Comparison of ENCODE assay signal across 28 mouse cellular contexts in the genomic region with DNA sequence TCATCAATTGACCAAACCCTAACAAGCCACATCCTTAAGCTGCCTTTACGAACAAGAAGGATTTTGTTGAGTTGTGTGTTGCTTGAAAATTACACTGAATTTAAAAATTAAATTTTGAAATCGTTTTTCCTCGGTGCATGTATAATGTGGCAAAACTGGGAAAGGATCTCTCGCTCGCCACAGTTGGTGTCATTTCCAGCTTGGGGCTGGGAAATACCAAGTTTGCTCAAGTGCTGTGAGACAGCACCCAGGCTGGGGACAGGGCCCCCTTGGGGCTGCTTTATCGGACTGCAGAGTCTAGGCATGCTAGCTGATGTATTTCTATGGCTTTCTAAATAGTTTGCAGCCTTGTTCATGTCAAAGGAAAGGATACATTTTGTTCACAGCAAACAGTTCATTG. TPM values are rescaled to one million over a fixed set of nuclear protein-coding genes. Genes with fewer than 3 reads are reported as not detected.
"Had no signal": no experiment of that assay in that cellular context is flagged by ENCODE, and none has a peak within 500 bp of the region (broad histone marks: within the 10 kb centered on the region; RNA-seq: fewer than 3 reads in every experiment).

No protein-coding gene starts in this region.

- H3K36me3 ChIP-seq: heart, embryonic 10.5 days; heart, embryonic 13.5 days; heart, embryonic 15.5 days; hindbrain, embryonic 13.5 days; hindbrain, embryonic 15.5 days; kidney, embryonic 15.5 days; limb, embryonic 13.5 days; limb, embryonic 15.5 days; liver, embryonic 12.5 days had no signal

- H3K9me3 ChIP-seq: heart, embryonic 10.5 days; heart, embryonic 13.5 days; heart, embryonic 15.5 days; hindbrain, embryonic 13.5 days; hindbrain, embryonic 15.5 days; kidney, embryonic 15.5 days; limb, embryonic 13.5 days; limb, embryonic 15.5 days; liver, embryonic 12.5 days had no signal

- H3K27me3 ChIP-seq: hindbrain, embryonic 15.5 days; limb, embryonic 15.5 days; liver, embryonic 12.5 days had no signal

- H3K27ac ChIP-seq: heart, embryonic 10.5 days; heart, embryonic 13.5 days; heart, embryonic 15.5 days; hindbrain, embryonic 13.5 days; hindbrain, embryonic 15.5 days; hindbrain, postnatal 0 days; kidney, embryonic 15.5 days; kidney, postnatal 0 days; limb, embryonic 13.5 days; limb, embryonic 15.5 days; liver, embryonic 12.5 days had no signal

- ATAC-seq: forebrain, embryonic 16.5 days; hindbrain, postnatal 0 days; intestine, embryonic 16.5 days; liver, embryonic 12.5 days had no signal

- H3K4me1 ChIP-seq: heart, embryonic 10.5 days; heart, embryonic 13.5 days; heart, embryonic 15.5 days; hindbrain, embryonic 13.5 days; kidney, embryonic 15.5 days; limb, embryonic 13.5 days; limb, embryonic 15.5 days; liver, embryonic 12.5 days had no signal

- H3K9ac ChIP-seq: heart, embryonic 13.5 days; heart, embryonic 15.5 days; hindbrain, embryonic 13.5 days; hindbrain, embryonic 15.5 days; kidney, embryonic 15.5 days; limb, embryonic 13.5 days; limb, embryonic 15.5 days; liver, embryonic 12.5 days had no signal

- H3K4me2 ChIP-seq: heart, embryonic 13.5 days; heart, embryonic 15.5 days; hindbrain, embryonic 13.5 days; hindbrain, embryonic 15.5 days; kidney, embryonic 15.5 days; limb, embryonic 13.5 days; limb, embryonic 15.5 days; liver, embryonic 12.5 days had no signal

- H3K4me3 ChIP-seq: heart, embryonic 10.5 days; heart, embryonic 13.5 days; heart, embryonic 15.5 days; hindbrain, embryonic 13.5 days; hindbrain, embryonic 15.5 days; kidney, embryonic 15.5 days; limb, embryonic 13.5 days; limb, embryonic 15.5 days; liver, embryonic 12.5 days had no signal

- DNase-seq: gastrocnemius, postnatal 14 days; gastrocnemius, postnatal 36 days; heart, adult 18-20 months; heart, postnatal 14 days; heart, postnatal 36 days; kidney, adult 11 months; kidney, adult 2 months; kidney, adult 9 months; kidney, postnatal 14 days; kidney, postnatal 36 days; layer of hippocampus, postnatal 36 days; left cerebral cortex, postnatal 4 days had no signal

RNA-seq across cellular contexts. Expression of gene Tmem200c, which starts 22.3 kb away (rescaled TPM):
- total RNA-seq: heart, postnatal 36 days; hematopoietic stem cell, adult 5-6 weeks; liver, adult 2 months had no signal
- polyA plus RNA-seq: heart, postnatal 0 days; liver, adult 2 months had no signal
